Mouse (Mus musculus) liver, postnatal 0 days (tissue): ENCODE results near the gene Stx18. TPM values are rescaled to one million over a fixed set of nuclear protein-coding genes. Genes with fewer than 3 reads are reported as not detected.
A peak's percentile ranks its signal among the peaks of the same experiment; 100 is the strongest.

Source experiments
- ATAC-seq: fragments of 200-750 bp; cut with Nextera tagmentation; 2 replicates; pipeline ENCODE4 v1.8.0; 2017; ENCODE audit warnings: mild to moderate bottlenecking, moderate library complexity
- DNase-seq: peaks from one replicate; pipeline ENCODE4 v3.0.0-alpha.2; 2016
- H3K27ac ChIP-seq: fragments of 300-500 bp; sonication (generic); 2 replicates; pipeline ENCODE4 v1.5.1; 2014; ENCODE audit warnings: antibody characterized with exemption, moderate library complexity, mild to moderate bottlenecking, low read depth
- H3K27me3 ChIP-seq: fragments of 300-500 bp; sonication (generic); 2 replicates; pipeline ENCODE4 v1.6.1; 2014; ENCODE audit warnings: low read length, control low read depth, mixed read lengths; ENCODE audit not compliant: insufficient read depth
- H3K36me3 ChIP-seq: fragments of 300-500 bp; sonication (generic); replicated peaks from 2 replicates; pipeline ENCODE4 v1.6.1; 2014; ENCODE audit warnings: mild to moderate bottlenecking, control low read depth, low read length, moderate library complexity, mixed read lengths; ENCODE audit not compliant: insufficient read depth
- H3K4me1 ChIP-seq: fragments of 300-500 bp; sonication (generic); 2 replicates; pipeline ENCODE4 v1.6.1; 2014; ENCODE audit warnings: antibody characterized with exemption, mild to moderate bottlenecking, control low read depth; ENCODE audit not compliant: insufficient read depth
- H3K4me2 ChIP-seq: fragments of 300-500 bp; sonication (generic); 2 replicates; pipeline ENCODE4 v1.6.1; 2014; ENCODE audit warnings: low read depth, mild to moderate bottlenecking, low read length, moderate library complexity, mixed read lengths
- H3K4me3 ChIP-seq: fragments of 300-500 bp; sonication (generic); 2 replicates; pipeline ENCODE4 v1.5.1; 2014; ENCODE audit warnings: low read depth, low read length
- H3K9ac ChIP-seq: fragments of 300-500 bp; sonication (generic); replicated peaks from 2 replicates; pipeline ENCODE4 v1.6.1; 2014; ENCODE audit warnings: mild to moderate bottlenecking, moderate library complexity
- H3K9me3 ChIP-seq: fragments of 300-500 bp; sonication (generic); 2 replicates; pipeline ENCODE4 v1.6.1; 2016; ENCODE audit warnings: mild to moderate bottlenecking, control low read depth, low read length, mixed read lengths
- CTCF ChIP-seq: sonication (generic); IDR thresholded peaks from 2 replicates; pipeline ENCODE4 v1.5.1; 2016; ENCODE audit warnings: antibody characterized with exemption, low read depth
- EP300 ChIP-seq: IDR thresholded peaks from 2 replicates; pipeline ENCODE4 v1.6.1; 2016; ENCODE audit warnings: antibody characterized with exemption, low read depth, mild to moderate bottlenecking
- WGBS: fragments of 180-500 bp; shearing (Covaris S2); extraction: QIAGEN DNeasy Blood & Tissue Kit; methylation state at CpG from one replicate; pipeline ENCODE4 v1.1.7; 2014; ENCODE audit not compliant: insufficient replicate concordance; 5-methylcytosine and 5-hydroxymethylcytosine counted together
- polyA plus RNA-seq: library from polyadenylated mRNA; unstranded; fragments of >200 nt; fragmentation: Nextera tagmentation; extraction: Ambion mirVana; gene quantifications from 2 replicates; pipeline ENCODE4 v1.2.1, GENCODE M21; 2015

Stx18 gene
- polyA plus RNA-seq = 13.4 and 15.2 TPM in 2 replicates

DNA sequence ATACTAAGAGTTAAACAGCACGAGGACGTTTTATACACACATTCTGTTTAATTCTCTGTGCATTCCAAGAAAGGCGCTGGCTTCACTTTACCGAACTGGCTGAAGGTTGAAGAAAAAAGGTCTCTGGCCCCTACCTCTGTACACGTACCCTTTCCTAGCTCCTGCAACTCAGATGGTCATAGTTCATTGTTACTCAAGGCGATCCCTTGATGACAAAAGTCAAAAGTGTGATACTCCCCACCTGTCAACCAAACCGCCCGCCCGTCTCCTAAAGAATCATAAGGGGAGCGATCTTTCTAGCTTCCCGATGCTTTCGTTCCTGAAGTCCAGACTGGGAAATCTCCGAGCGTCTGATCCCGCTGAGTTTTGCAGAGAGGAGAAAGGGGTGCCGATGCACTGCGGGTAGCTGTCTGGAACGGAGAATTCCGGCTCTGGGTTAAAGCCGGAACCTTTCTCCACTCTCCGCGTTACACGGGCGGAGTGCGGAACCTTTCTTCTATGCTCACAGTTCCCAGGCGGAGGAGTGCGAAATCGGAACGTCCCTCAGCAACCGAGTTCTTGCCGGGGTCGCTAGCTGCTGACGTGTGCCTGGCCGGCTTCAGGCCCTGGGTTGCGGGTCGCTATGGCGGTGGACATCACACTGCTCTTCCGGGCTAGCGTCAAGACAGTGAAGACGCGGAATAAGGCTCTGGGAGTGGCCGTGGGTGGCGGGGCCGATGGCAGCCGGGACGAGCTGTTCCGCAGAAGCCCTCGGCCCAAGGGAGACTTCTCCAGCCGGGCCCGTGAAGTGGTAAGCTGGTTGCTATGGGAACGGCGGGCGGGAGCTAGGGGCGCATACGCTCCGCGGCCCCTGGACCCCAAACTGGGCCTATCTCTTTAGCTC lies at the start of gene Stx18:
Gene Stx18 (plus strand): TSS at position 33 of the 883 bp plus-strand sequence.
- peak within 1 kb of the TSS; percentile 83 for H3K9ac ChIP-seq
- no peaks in the 10 kb centered on the region for H3K9me3 ChIP-seq
- H3K4me2 ChIP-seq = peak within 1 kb of the TSS; percentile 90
- peaks cover 11% of the 10 kb centered on the region; the same call in 1 of the 2 replicates for H3K4me1 ChIP-seq
- no peaks in the 10 kb centered on the region for H3K36me3 ChIP-seq
- peak within 1 kb of the TSS; percentile 66 for H3K4me3 ChIP-seq
- TF ChIP-seq EP300 = peak; percentile 13; the same call in 1 of the 2 replicates
- no peak for TF ChIP-seq CTCF
- ATAC-seq = peak; percentile 93
- no peaks in the 10 kb centered on the region for H3K27me3 ChIP-seq
- H3K27ac ChIP-seq = peak within 1 kb of the TSS; percentile 66
- WGBS = under 1% methylated on average over 57 of the region's 57 CpGs
- peak; percentile 84 for DNase-seq

DNA sequence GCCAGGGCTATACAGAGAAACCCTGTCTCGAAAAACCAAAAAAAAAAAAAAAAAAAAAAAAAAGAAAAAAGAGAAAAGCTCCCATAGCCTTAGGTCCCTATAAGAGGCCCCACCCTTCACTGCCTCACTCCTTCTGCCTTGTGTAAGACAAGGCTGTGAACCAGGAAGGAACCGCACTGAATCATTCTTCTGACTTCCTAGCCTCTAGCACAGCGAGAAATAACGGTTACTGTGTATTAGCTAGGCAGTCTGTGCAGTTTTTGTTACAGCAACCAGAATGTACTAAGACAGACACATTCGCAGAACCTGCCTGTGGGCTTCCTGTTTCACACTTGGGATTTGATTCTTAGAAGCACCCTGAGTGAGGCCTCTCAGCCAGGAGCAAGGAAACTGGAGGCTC lies 46.2 kb upstream of the Stx18 start:
- Histone ChIP-seq H3K36me3 (no peaks in the 10 kb centered on the region), H3K9ac (no peak overlapping the region), H3K4me1 (no peaks in the 10 kb centered on the region), H3K9me3 (no peaks in the 10 kb centered on the region), H3K4me3 (no peak overlapping the region), H3K27me3 (no peaks in the 10 kb centered on the region), H3K27ac (no peak overlapping the region), H3K4me2 (no peak overlapping the region)
- WGBS = 46% methylated on average over 5 of the region's 5 CpGs
- DNase-seq = no peak
- ATAC-seq = no peak
- no peak for TF ChIP-seq CTCF
- TF ChIP-seq EP300 = no peak

DNA sequence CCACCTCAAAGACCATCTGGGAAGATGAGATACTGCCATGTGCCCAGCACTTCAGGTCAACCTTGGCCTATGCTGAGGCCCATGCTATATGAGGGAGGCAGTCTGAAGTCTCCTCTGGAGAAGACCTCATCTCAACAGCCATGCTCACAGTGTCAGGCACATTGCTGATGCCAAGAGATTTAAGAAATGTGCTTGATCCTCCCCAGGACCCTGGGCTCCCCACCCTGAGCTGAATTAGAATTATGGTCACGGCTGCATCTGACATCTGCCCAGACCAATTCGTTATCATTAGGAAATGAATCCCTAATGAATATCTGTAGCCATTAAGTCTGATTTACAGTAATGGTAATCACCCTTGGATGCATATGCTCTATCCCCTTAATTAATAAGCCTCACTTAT lies 39.7 kb upstream of the Stx18 start:
- ATAC-seq = no peak
- no peak overlapping the region for H3K4me2 ChIP-seq
- no peak for TF ChIP-seq EP300
- no peak for TF ChIP-seq CTCF
- DNase-seq = no peak
- H3K4me3 ChIP-seq = no peak overlapping the region
- H3K27ac ChIP-seq = no peak overlapping the region
- no peaks in the 10 kb centered on the region for H3K4me1 ChIP-seq
- no peaks in the 10 kb centered on the region for H3K36me3 ChIP-seq
- H3K9ac ChIP-seq = no peak overlapping the region
- WGBS = 58% methylated on average over 2 of the region's 2 CpGs
- H3K27me3 ChIP-seq = no peaks in the 10 kb centered on the region
- H3K9me3 ChIP-seq = no peaks in the 10 kb centered on the region

DNA sequence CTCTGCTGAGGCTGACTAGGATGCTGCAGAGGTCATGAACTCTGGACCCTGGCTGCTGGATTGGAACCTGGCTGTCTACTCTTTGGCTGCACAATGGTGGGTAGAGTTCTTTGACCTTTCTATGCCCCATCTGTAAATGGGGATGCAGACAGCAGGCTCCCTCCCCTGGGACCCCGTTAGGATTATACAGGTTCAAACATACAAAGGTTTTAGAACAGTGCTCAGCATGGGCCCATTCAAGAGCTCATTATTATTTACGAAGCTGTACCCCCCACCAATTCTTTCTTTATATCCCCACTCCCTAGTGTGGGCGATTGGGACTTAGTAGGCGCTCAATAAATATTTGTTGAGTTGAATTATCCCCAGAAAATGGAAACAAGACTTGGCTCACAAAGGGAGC lies 36.0 kb upstream of the Stx18 start:
- ATAC-seq (no peak), DNase-seq (no peak)
- Histone ChIP-seq H3K27me3 (no peaks in the 10 kb centered on the region), H3K9me3 (no peaks in the 10 kb centered on the region), H3K36me3 (no peaks in the 10 kb centered on the region), H3K27ac (no peak overlapping the region), H3K4me1 (no peaks in the 10 kb centered on the region), H3K4me2 (no peak overlapping the region), H3K4me3 (no peak overlapping the region), H3K9ac (no peak overlapping the region)
- WGBS = 60% methylated on average over 4 of the region's 4 CpGs
- TF ChIP-seq CTCF (no peak), EP300 (no peak)

DNA sequence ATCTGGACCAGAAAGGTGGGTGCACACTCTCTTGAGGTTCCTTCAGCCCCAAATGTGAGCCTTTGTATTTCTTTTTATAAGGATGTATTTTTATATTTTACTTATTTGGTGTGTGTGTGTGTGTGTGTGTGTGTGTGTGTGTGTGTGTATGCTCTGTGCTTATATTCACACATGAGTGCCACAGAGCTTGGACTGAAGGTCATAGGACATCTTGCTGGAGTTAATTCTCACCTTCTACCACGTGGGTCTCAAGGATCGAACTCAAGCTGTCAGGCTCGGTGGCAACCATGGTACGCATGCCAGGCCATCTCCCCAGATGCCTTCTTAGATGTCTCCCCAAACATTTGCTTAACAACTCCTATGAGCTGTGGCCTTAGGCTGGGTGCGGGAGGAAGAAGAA lies 33.8 kb upstream of the Stx18 start:
- 70% methylated on average over 5 of the region's 5 CpGs for WGBS
- no peak for ATAC-seq
- Histone ChIP-seq H3K4me3 (no peak overlapping the region), H3K36me3 (no peaks in the 10 kb centered on the region), H3K27me3 (no peaks in the 10 kb centered on the region), H3K27ac (no peak overlapping the region), H3K4me1 (no peaks in the 10 kb centered on the region), H3K9me3 (no peaks in the 10 kb centered on the region), H3K4me2 (no peak overlapping the region), H3K9ac (no peak overlapping the region)
- TF ChIP-seq EP300 = no peak
- no peak for DNase-seq

DNA sequence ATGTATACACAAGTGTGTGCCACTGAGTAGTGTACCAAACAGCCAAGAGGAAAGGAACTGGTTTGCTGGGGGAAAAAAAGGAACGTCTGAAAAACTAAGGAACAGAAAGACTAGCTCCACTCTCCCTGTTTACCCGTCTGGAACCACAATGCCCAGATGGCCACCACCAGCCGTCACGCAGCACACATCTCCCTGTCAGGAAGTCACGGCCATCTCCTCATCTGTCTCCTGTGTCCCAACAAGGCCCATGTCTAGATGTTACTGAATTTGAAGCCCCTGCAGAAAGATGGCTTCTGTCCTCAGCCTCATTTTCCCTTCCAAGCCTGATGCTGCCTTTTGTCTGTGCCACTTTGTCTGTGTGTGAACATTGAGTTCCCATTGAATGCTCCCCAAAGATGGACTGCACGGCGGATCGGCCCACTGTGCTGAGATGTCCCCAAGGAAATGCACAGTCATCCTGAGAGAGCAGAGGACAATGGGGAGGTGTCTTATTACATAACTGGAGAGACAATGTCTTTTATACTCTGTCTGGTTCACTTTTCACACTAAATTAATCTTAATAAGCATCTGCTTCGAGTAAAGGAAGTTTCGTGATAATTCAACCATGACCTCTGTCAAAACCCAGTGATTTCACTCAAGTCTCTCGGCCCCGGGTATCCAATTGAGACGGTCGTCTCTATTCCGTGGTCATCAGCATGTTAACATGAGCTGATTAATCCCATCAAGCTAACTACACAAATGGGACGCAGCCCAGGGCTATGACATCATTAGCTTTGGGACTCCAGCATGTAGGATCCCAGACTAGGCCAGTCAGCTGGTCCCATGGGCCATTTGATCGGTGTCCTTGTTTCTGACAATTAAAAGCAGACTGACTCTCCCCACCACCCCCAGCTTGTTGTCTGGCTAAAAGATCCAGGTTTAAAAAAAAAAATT lies 31.9 kb upstream of the Stx18 start:
- Histone ChIP-seq H3K4me3 (no peak overlapping the region), H3K27ac (no peak overlapping the region), H3K4me2 (no peak overlapping the region), H3K9ac (no peak overlapping the region), H3K27me3 (no peaks in the 10 kb centered on the region), H3K36me3 (no peaks in the 10 kb centered on the region), H3K9me3 (no peaks in the 10 kb centered on the region), H3K4me1 (no peaks in the 10 kb centered on the region)
- no peak for TF ChIP-seq CTCF
- no peak for DNase-seq
- no peak for ATAC-seq
- WGBS = 73% methylated on average over 17 of the region's 17 CpGs
